Mouse (Mus musculus) telencephalon, adult 2 months (tissue): ENCODE results near the gene Gm21797.
"Not testable (repeated sequence)": the region's sequence is repeated elsewhere in the genome, so short reads cannot be mapped to it uniquely, and the experiment has no call there.

ENCODE experiments used
- DNase-seq: peaks from one replicate; pipeline ENCODE4 v3.0.0-alpha.2; 2011; ENCODE audit warnings: low read depth, low spot score

Gm21797 gene

GRCm38 (mm10) chrY:40775665-40776064, at the start of gene Gm21797:
Gene Gm21797, minus strand, starts transcription at chrY:40775765.
- not testable (repeated sequence) for DNase-seq

- DNase-seq: not testable (repeated sequence)
These were observed 29.0 kb upstream of the Gm21797 start, which contains the start of gene Gm20795 for GRCm38 (mm10) chrY:40804614-40805013. Gene Gm20795, plus strand, starts transcription at chrY:40804914.
